Mouse (Mus musculus) midbrain, embryonic 16.5 days (tissue): ENCODE measurements around the gene 1700029F12Rik. TPM values are rescaled to one million over a fixed set of nuclear protein-coding genes. Genes with fewer than 3 reads are reported as not detected.
A peak's percentile ranks its signal among the peaks of the same experiment; 100 is the strongest.
"Not testable (repeated sequence)": the region's sequence is repeated elsewhere in the genome, so short reads cannot be mapped to it uniquely, and the experiment has no call there.

Experiments
- ATAC-seq: fragments of 200-750 bp; cut with Nextera tagmentation; 2 replicates; pipeline ENCODE4 v1.8.0; 2017; ENCODE audit warnings: moderate TSS enrichment
- H3K27ac ChIP-seq: fragments of 300-500 bp; sonication (generic); 2 replicates; pipeline ENCODE4 v1.5.1; 2014; ENCODE audit warnings: mild to moderate bottlenecking, low read length, mixed read lengths
- H3K27me3 ChIP-seq: fragments of 300-500 bp; sonication (generic); 2 replicates; pipeline ENCODE4 v1.6.1; 2014; ENCODE audit warnings: low read depth, low read length, mixed read lengths; ENCODE audit not compliant: control insufficient read depth, insufficient read depth
- H3K36me3 ChIP-seq: fragments of 300-500 bp; sonication (generic); 2 replicates; pipeline ENCODE4 v1.6.1; 2014; ENCODE audit warnings: mild to moderate bottlenecking, low read length, moderate library complexity, mixed read lengths; ENCODE audit not compliant: control insufficient read depth, insufficient read depth
- H3K4me1 ChIP-seq: fragments of 300-500 bp; sonication (generic); 2 replicates; pipeline ENCODE4 v1.6.1; 2014; ENCODE audit warnings: mild to moderate bottlenecking, low read length, mixed read lengths; ENCODE audit not compliant: control insufficient read depth, insufficient read depth
- H3K4me2 ChIP-seq: fragments of 300-500 bp; sonication (generic); 2 replicates; pipeline ENCODE4 v1.6.1; 2014; ENCODE audit warnings: mild to moderate bottlenecking, low read length, mixed read lengths
- H3K4me3 ChIP-seq: fragments of 300-500 bp; sonication (generic); 2 replicates; pipeline ENCODE4 v1.5.1; 2014; ENCODE audit warnings: low read depth, mild to moderate bottlenecking, low read length, moderate library complexity, mixed read lengths
- H3K9ac ChIP-seq: fragments of 300-500 bp; sonication (generic); 2 replicates; pipeline ENCODE4 v1.6.1; 2014; ENCODE audit warnings: low read depth, low read length, mixed read lengths
- H3K9me3 ChIP-seq: fragments of 300-500 bp; sonication (generic); replicated peaks from 2 replicates; pipeline ENCODE4 v1.6.1; 2014; ENCODE audit warnings: mild to moderate bottlenecking, low read length, mixed read lengths; ENCODE audit not compliant: control insufficient read depth, poor library complexity, severe bottlenecking
- WGBS: fragments of 180-500 bp; shearing (Covaris S2); extraction: QIAGEN DNeasy Blood & Tissue Kit; methylation state at CpG from one replicate; pipeline ENCODE4 v1.1.7; 2014; 5-methylcytosine and 5-hydroxymethylcytosine counted together
- polyA plus RNA-seq: library from polyadenylated mRNA; unstranded; fragments of >200 nt; fragmentation: Nextera tagmentation; extraction: Ambion mirVana; gene quantifications from 2 replicates; pipeline ENCODE4 v1.2.1, GENCODE M21; 2015

1700029F12Rik gene
- polyA plus RNA-seq, 1 experiment from 2014 or later: not detected

DNA sequence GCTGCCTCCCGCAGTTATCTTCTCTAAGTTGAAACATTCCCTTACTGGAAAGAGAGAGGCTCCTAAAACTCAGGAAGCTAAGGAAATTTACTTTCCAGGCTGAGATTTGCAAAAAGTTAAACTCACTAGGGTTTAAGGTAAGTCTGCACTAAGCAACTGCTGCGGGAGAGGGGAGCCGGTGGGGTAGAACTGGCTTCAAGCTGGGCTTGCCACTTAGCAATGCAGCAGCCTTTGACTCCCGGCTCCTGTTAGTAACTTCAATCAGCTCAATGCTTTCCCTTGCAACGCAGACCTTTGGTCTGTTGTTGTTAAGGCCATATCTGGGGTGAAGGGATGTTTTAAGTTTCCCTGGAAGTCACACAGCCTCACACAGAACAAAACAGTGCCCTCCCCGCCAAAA lies 33.5 kb upstream of the 1700029F12Rik start:
- no peaks in the 10 kb centered on the region for H3K9me3 ChIP-seq
- H3K9ac ChIP-seq: no peak overlapping the region
- 5% methylated on average over 6 of the region's 6 CpGs for WGBS
- H3K4me1 ChIP-seq: peaks cover 1% of the 10 kb centered on the region
- peaks cover 3% of the 10 kb centered on the region for H3K27me3 ChIP-seq
- H3K4me2 ChIP-seq: no peak overlapping the region
- H3K27ac ChIP-seq: no peak overlapping the region
- no peak for ATAC-seq
- no peaks in the 10 kb centered on the region for H3K36me3 ChIP-seq
- no peak overlapping the region for H3K4me3 ChIP-seq

DNA sequence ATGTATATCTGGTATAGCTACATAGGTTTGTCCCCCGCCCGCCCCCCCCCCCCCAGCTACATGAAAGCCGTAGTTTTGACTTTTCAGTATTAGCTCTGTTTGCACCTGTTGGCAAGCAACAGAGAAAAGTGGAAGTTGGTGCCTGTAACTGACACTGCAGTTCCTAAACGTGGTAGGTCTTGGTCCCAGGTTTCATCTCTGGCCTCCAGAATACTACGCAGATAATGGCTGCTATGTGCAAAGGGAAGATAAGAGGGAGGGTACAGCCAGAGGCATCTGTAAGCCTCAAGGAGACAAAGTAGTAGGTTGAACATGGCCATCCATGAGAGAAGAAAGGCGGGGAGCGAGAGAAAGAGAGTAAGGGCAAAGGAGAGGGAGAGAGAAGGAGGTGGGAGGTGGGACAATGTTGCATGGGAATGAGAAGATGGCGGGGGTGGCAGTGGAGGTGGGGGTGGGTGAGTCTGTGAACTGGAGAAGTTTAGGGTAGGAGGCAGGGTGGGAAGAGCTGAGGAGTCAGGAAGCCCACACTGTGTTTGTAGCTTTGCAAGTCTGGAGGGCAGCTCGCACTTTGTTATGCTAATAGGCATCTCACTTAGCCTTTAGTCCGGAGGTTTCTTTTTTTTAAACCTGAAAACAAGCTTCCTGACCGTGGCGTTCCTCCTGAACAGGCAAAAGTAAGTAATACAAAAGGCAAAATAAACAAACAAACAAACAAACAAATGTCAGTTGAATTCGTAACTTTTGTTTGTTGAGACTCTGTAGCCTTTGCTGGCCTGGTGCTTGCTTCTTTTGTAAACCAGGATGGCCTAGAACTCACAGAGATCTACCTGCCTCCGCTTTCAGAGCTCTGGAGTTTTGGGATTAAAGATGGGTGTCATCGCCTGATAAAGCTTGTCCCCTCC lies 32.7 kb upstream of the 1700029F12Rik start, which contains the start of gene Fam169a:
Gene Fam169a (plus strand): TSS at position 638 of the 902 bp plus-strand sequence.
- H3K9me3 ChIP-seq: no peaks in the 10 kb centered on the region
- H3K27ac ChIP-seq: no peak within 1 kb of the TSS
- H3K36me3 ChIP-seq: no peaks in the 10 kb centered on the region
- H3K4me3 ChIP-seq: no peak within 1 kb of the TSS
- WGBS: 31% methylated on average over 15 of the region's 15 CpGs
- H3K27me3 ChIP-seq: peaks cover 3% of the 10 kb centered on the region
- no peaks in the 10 kb centered on the region for H3K4me1 ChIP-seq
- no peak for ATAC-seq
- H3K9ac ChIP-seq: no peak within 1 kb of the TSS
- H3K4me2 ChIP-seq: no peak within 1 kb of the TSS

DNA sequence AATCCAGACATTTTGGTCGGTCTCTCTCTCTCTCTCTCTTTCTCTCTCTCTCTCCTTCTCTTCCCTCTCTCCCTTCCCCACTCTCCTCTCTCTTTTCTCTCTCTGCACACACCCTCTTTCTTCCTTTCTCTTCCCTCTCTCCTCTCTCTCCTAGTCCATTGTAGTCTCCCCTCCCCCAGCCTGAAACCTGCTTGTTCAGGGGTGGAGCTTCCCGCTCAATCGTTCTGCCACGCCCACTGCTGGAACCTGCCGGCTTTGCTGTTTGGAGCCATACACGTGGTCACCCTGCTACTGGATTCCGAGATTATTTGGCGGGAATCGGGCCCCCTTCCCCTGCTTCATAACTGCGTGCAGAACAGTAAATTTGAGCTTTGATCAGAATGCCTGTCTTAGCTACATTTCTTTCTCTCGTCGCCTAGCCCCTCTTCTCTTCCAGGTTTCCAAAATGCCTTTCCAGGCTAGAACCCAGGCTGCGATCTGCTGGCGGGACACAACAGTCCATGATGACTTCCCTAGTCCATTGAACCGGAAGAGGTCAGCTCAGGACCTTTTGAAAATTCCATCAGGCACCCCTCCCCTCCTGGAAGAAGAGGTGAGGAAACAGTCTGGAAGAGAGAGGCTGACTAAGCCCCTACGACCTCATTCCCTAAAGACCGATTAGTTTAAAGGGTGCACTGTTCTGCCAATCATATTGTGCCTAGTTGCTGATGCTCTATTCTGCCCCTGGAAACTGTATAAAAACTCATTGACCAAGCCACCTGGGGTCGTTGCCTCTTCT lies 30.9 kb upstream of the 1700029F12Rik start:
- not testable (repeated sequence) for H3K27me3 ChIP-seq, H3K4me1 ChIP-seq, H3K4me3 ChIP-seq, H3K9me3 ChIP-seq, H3K27ac ChIP-seq, H3K9ac ChIP-seq, ATAC-seq, H3K4me2 ChIP-seq, H3K36me3 ChIP-seq
- 36% methylated on average over 18 of the region's 18 CpGs for WGBS

DNA sequence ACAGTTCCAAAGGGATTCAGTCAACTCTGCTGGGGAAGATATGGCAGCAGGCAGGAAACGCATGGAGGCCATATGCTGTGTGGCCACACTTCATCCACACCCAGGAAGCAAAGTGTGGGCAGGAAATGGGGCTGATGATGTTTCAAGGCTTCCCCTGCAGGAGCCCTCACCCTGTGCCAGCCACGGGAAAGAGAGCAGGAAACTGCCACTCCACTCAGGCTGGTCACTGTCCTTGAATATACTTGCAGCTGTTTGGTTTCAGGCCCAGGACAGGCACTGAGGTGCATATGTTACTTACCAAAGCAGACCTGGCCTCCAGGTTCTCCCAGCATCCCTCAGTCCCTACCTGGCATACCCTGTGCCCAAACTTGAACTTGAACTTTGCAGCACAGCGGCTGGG lies 30.3 kb upstream of the 1700029F12Rik start:
- Histone ChIP-seq H3K4me3 (no peak overlapping the region), H3K27ac (no peak overlapping the region), H3K27me3 (peaks cover 3% of the 10 kb centered on the region), H3K4me2 (no peak overlapping the region), H3K36me3 (no peaks in the 10 kb centered on the region), H3K4me1 (no peaks in the 10 kb centered on the region), H3K9me3 (no peaks in the 10 kb centered on the region), H3K9ac (0 out of 2 replicates have a peak overlapping the region, but pooled peaks have one; percentile 20)
- 61% methylated on average over 3 of the region's 3 CpGs for WGBS
- no peak for ATAC-seq

DNA sequence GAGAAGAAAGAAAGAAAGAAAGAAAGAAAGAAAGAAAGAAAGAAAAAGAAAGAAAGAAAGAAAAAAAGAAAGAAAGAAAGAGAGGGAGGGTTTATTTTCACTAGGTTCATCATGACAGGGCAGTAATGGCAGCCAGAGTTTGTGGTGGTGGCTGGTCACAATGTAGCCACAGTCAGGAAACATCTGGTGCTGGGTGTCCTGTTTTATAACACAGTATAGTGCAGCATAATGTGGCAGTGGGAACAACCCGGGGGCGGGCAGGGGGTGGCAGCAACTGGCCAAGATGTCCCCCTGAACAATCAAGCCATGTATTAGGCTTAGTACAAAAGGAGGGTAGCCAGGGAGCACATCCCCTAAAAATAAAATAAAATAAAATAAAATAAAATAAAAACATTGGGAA lies 29.3 kb upstream of the 1700029F12Rik start:
- no peak for ATAC-seq
- Histone ChIP-seq H3K9me3 (no peaks in the 10 kb centered on the region), H3K27me3 (peaks cover 3% of the 10 kb centered on the region), H3K36me3 (no peaks in the 10 kb centered on the region), H3K9ac (no peak overlapping the region), H3K4me2 (no peak overlapping the region), H3K27ac (no peak overlapping the region), H3K4me3 (no peak overlapping the region), H3K4me1 (no peaks in the 10 kb centered on the region)
- WGBS: 94% methylated on average over 2 of the region's 2 CpGs

DNA sequence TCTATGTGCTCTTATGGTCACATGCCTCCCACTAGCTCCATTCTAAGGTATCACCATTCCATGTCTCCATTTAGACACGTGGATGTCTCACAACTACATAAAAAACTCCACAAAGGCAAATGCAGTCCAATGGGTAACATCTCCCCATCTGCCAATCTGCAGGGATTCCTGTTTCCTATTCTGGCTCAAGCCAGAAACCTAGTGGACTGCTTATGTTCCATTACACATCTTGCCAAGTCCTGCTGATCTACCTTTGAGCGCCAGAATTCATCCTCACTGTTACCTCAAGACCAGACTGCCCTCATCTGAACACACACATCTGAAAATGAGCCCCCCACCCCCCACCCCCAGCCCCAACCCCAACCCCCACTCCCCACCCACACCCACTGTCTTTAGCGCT lies 28.0 kb upstream of the 1700029F12Rik start:
- no peak overlapping the region for H3K27ac ChIP-seq
- H3K9me3 ChIP-seq: no peaks in the 10 kb centered on the region
- H3K9ac ChIP-seq: no peak overlapping the region
- no peak overlapping the region for H3K4me2 ChIP-seq
- no peak for ATAC-seq
- H3K4me3 ChIP-seq: no peak overlapping the region
- H3K4me1 ChIP-seq: no peaks in the 10 kb centered on the region
- H3K36me3 ChIP-seq: no peaks in the 10 kb centered on the region
- H3K27me3 ChIP-seq: no peaks in the 10 kb centered on the region; the same call in 1 of the 2 replicates
- WGBS: 91% methylated on average over 3 of the region's 3 CpGs

DNA sequence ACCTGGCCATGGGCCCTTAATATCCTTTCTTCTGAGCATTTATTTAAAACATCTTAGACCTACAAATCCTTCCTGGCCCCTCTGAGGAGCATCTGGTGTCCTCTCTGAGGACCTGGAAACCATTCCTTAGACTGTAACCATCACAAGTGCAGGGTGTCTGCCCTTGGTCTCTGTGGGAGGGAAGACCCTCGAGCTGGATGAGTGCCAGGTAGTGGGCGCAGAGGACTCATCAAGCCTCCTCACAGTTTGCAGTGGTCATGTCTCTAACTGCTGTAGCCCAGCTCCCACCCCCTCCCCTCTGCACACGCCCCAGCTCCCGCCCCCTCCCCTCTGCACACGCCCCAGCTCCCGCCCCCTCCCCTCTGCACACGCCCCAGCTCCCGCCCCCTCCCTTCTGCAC lies 26.2 kb upstream of the 1700029F12Rik start:
- 66% methylated on average over 6 of the region's 8 CpGs for WGBS
- no peak overlapping the region for H3K9ac ChIP-seq
- H3K9me3 ChIP-seq: no peaks in the 10 kb centered on the region
- H3K4me2 ChIP-seq: no peak overlapping the region
- no peak overlapping the region for H3K27ac ChIP-seq
- no peak for ATAC-seq
- no peak overlapping the region for H3K4me3 ChIP-seq
- no peaks in the 10 kb centered on the region for H3K27me3 ChIP-seq
- no peaks in the 10 kb centered on the region for H3K4me1 ChIP-seq
- H3K36me3 ChIP-seq: no peaks in the 10 kb centered on the region

DNA sequence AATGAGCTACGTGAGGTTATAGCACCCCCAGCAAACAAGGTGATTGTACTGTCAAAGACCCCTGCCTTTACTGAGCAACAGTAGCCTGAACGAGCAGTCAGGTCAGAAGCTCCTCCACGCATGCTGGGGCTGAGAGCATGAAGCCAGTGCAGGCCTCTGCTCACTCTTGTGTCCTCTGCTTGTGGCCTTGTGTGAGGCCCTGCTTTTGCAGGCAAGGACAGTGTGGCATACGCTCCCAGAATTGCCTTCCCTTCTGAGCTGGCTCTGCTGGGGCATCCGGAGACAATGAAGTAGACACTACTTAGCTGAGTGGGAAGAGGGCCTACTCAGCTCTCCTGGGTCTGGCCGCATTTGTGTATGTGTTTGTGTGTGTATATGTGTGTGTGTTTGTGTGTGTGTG lies 25.6 kb upstream of the 1700029F12Rik start:
- no peak for ATAC-seq
- Histone ChIP-seq H3K27ac (no peak overlapping the region), H3K27me3 (no peaks in the 10 kb centered on the region), H3K36me3 (no peaks in the 10 kb centered on the region), H3K9ac (no peak overlapping the region), H3K4me3 (no peak overlapping the region), H3K4me1 (no peaks in the 10 kb centered on the region), H3K4me2 (no peak overlapping the region), H3K9me3 (no peaks in the 10 kb centered on the region)
- WGBS: 91% methylated on average over 6 of the region's 6 CpGs

DNA sequence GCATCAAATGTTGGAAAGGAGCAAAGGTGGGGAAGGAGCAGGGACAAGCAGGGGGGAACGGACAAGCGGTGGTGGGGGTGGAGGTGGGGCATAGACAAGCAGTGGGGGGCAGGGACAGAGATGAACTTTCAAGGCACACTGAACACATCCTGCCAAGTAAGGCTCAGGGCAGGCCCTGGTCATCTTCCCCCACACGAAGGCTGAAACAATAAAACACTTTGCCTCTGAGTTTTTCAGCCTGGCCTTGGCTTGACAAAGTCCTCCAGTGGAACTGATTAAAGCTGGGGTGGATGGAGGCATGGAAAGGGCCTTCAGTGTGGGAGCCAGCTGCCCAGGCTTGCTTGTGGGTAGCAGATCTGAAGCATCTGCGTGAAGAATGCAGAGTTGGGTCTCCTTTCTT lies 23.7 kb upstream of the 1700029F12Rik start:
- no peak overlapping the region for H3K4me2 ChIP-seq
- ATAC-seq: no peak
- WGBS: 51% methylated on average over 4 of the region's 4 CpGs

More for the DNA sequence above, 23.7 kb upstream of the 1700029F12Rik start:
- no peak overlapping the region for H3K4me3 ChIP-seq
- no peaks in the 10 kb centered on the region for H3K27me3 ChIP-seq
- H3K36me3 ChIP-seq: no peaks in the 10 kb centered on the region
- H3K4me1 ChIP-seq: no peaks in the 10 kb centered on the region
- no peak overlapping the region for H3K27ac ChIP-seq
- H3K9me3 ChIP-seq: no peaks in the 10 kb centered on the region
- no peak overlapping the region for H3K9ac ChIP-seq
